Mouse (Mus musculus): ENCODE data around the gene S100a4.
A peak's percentile ranks its signal among the peaks of the same experiment; 100 is the strongest.

S100a4 gene

DNA sequence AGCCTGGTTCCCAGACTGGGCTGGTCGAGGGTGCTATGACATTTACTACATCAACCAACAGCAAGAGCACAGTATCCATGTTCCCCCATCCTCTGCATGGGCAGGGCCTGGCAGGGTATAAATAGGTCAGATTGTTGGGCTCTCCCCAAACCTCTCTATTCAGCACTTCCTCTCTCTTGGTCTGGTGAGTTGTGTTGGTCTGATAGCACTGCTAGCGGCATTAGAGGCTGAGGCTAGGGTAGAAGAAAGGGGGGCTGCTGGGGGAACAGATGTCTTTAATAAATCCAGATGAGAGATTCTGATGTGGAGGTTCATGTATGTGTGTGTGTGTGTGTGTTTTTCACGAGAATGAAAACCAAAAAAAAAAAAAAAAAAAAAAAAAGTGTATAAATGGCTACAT is at the start of gene S100a4:
Gene S100a4, plus strand, starts transcription at position 149 of the 400 bp plus-strand sequence.
- peak; percentile 26 for DNase-seq (ENCODE audit: low read depth, low spot score)

DNA sequence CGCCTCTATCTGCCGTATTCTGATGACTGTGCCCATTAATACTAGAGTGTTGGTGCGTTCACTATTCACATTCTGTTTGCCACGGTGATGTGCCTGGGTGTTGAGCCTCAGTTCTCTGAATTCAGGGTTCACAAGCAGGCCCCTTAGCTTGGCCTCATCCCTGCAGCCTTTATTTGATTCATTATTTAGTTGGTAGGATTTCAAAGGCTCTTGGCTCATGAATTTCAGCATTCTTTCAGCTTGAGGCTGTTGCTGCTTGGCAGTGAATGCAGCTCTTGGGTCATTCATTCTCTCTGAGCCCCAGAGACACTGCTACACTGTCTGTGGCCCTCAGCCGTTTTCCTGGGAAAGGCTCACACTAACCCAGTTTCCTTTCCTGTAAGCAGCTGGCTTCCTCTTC is 47.6 kb upstream of the S100a4 start:
- DNase-seq (ENCODE audit: low read depth, low spot score) = no peak

DNA sequence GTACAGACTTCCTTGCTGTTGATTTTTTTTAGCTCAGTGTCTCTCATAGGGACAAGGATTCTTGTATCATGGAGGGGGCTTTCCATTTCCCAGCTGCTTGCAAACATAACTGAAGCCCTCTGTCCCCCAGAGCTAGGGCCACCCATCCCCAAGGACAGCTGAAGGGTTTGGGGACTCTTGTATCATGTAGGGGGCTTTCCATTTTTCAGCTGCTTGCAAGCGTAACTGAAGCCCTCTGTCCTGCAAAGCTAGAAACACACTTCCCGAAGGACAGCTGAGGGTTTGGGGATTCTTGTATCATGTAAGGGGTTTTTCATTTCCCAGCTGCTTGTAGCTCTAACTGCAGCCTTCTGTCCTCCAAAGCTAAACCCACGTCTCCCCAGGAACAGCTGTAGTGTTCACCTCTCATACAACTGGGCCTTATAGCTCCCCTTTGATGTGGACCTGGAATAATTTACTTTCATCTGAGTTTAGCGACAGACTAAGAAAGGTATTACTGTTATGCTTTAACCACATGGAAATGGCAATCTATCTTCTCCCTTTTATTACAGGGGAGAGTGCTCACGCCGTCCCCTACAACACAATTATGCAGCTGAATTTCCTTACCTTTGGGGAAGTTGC is 43.5 kb upstream of the S100a4 start, which contains the start of gene S100a3:
Gene S100a3, plus strand, starts transcription at position 571 of the 621 bp plus-strand sequence.
- DNase-seq (ENCODE audit: low read depth, low spot score) = no peak

DNA sequence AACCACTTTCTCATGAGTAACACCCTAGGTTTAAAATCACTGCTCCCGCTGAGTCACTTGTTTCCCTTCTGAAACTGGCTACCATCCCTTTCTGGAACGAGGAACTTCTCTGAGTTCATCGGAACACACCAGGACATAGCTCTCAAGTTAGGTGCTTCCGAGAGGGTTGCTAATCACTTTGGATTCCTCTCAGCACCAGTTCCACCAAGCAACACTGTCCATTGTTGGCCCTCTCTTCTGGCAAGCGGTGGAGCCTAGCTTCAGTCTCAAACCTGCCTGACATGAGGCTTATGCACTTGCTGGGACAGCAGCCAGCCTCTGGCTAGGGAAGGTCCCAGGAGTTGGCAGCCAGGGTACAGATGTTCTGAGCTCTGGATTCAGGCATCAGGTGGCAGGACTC is 28.9 kb upstream of the S100a4 start:
- DNase-seq (ENCODE audit: low read depth, low spot score) = no peak

DNA sequence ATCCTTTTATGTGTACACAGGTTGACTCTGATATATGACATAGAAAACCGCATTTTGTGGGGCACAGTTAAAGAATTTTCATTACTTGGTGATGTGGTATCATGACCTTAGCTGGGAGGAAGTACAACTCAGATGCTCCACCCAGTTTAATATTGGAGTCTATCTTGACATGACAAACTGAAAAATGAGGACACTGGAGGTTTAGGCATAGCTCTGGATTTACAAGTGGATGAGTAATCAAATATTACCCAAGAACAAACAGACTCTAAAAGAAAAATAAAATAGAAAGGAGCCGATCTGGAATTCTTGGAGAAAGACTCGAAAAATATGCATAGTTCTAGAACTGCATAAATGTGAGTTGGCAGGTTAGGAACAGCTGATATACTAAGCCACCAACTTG is 28.3 kb upstream of the S100a4 start:
- DNase-seq (ENCODE audit: low read depth, low spot score) = no peak

DNA sequence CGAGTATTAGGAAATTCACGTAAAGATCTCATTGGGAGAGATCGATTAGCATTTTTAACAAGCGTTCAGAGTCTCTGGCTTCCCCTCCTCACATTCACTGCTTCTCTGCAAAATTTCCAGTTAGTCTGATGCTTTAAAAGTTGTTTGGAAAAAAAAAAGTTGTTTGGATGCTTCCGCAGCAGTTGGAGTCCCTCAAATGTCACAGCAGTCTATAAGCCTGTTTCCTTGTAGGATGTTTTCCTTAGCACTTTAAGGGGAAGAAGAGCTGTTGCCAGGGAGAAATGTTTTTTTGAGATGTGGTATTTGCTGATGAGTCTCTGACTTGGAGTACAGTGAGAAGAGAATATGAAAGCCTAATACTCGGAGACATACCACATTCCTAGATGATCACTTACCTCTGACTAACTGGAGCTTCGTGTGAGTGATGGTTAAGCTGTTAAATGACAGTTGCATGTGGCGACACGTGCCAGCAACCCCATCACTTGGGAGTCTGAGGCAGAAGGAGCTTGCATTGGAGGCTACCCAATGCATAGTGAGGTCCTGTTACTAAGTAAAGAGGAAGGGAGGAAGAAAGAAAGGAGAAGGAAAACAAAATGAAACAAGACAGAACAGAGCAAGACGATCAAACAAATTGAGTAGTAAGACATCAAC is 27.1 kb upstream of the S100a4 start:
- no peak for DNase-seq (ENCODE audit: low read depth, low spot score)

DNA sequence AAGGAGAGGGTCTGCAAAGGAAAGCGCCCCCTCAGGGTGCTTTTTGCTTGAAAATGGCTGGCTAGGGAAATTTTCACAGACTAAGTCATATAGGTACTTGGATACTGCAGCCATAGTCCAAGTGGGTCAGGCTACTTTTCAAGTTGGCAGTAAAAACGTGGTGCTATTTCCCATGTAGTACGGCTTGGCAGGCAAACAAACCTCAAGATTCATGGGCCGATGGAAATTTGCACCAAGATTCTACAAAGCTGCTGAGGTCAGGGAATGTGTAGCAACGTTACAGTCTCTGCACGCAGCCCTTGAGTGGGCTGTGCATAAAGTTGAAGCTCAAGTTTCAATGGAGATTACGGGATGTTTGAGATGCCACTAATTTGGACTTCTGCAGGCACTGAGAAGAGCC is 24.1 kb upstream of the S100a4 start:
- no peak for DNase-seq (ENCODE audit: low read depth, low spot score)

DNA sequence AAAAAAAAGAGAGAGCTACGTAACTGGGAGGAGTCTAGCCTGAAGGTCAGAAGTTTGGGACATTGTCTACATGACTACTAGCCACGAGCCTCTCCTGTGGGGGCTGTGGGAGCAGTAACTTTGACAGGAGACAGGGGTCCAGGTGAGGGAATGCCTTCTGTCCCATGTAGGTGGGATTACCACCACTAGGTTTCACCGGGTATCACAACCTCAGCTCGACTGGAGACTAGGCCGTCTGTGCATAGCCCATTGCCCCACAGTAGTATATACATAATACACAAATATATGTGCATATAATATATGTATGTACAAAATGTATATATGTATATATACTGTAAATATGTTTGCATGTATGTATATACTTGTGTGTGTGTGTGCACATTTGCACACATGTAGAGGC is 22.4 kb upstream of the S100a4 start:
- DNase-seq (ENCODE audit: low read depth, low spot score) = no peak

DNA sequence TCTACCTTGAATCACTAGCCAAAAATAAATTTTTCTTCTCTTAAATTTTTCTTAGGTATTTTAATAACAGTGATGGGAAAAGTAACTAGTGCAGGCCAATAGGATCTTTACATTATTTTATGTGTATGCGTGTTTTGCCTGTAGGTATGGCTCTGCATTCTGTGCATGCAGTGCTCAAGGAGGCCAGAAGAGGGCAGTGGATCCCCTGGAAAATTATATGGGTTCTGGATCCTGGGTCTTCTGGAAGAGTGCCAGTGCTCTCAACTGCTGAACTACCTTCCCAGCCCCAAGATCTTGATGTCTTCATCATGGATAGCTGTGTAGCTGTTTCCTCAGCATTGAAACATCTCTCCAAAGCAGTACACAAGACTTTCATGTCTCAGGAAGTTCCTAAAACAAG is 21.4 kb upstream of the S100a4 start:
- peak; percentile 38 for DNase-seq (ENCODE audit: low read depth, low spot score)

DNA sequence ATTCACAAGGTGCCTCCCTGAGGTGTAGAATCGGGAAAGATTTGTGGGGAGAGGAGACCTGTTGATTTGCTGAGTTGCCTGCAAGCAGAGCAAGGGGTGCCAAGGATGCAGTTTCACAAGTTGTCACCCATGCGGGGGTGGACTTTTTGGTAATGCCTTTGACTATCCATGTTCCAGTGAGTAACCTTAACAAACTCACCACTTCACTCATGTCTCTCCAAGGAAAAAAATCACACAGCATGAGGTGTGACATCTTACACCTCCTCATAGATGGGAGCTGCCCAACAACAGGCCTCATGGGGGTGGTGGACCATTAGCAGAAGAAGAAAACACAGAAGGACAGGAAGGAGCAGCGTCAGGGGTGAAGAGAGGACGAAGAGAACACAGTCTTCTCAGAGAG is 21.0 kb upstream of the S100a4 start:
- no peak for DNase-seq (ENCODE audit: low read depth, low spot score)

DNA sequence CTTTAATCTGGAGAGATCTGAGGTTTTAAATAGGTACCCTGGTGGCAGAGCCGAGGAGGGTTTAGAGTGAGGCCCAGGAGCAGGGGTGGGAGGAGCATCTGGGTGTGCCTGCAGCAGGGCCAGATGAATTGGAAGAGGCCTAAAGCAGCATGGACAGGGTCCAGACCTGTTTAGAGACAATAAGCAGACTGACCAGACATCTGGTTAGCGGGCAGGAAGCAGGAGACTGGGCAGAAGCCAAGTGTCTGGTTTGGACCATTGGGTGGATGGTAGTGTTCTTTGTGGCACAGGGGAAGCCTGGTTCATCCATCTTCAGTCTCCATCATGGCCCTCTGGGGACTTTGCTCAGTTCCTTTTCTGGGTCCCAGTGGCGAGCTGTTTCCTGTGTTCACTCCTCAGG is 19.7 kb upstream of the S100a4 start:
- DNase-seq (ENCODE audit: low read depth, low spot score) = no peak

DNA sequence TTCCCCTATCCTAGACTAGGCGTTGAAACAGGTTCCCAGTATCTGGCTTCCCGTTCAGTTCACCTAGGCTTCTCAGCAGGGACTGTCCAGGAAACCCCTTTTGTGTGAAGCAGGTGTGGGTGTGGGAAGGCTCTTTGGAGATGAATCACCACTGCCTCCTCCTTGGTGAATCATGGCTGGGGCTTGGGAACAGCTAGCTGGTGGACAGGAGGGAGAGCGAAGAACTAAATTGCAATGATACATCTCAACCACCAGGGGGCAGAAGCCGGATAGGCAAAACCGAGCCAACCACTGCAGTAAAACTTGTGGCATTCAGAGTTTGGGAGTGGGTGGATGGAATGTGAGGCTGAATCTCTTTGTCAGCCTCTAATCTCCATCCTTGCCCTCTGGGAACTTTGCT is 18.0 kb upstream of the S100a4 start:
- peak; percentile 85 for DNase-seq (ENCODE audit: low read depth, low spot score)

DNA sequence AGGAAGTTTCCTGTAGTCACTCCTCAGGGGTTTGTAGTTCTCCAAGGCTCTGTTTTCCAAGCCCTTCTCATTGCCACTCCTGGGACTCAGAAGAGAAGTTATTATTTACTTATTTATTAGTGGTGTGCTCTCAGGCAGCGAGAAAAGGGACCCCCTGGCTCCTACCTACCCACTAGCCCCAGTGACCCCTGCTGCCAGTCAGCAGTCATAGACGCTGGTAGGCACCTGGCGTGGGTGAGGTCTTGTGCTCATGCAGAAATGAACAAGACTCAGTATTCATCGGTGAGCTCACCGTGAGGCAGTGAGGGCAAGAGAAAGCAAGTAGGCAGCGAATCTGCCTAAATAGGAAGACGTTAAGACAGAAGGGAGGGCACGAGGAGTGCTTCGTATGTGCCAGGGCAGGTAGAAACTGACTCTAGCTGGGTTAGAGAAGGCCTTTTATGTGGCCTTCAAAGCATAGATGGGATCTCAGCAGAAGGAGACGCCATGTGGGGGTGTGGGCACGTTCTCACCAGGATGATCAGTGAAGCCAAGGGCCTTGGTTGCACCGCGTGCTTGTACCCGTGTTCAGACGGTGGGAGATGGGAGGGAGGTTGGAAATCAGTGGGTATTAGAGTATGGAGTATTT is 17.4 kb upstream of the S100a4 start:
- DNase-seq (ENCODE audit: low read depth, low spot score) = peak; percentile 62

DNA sequence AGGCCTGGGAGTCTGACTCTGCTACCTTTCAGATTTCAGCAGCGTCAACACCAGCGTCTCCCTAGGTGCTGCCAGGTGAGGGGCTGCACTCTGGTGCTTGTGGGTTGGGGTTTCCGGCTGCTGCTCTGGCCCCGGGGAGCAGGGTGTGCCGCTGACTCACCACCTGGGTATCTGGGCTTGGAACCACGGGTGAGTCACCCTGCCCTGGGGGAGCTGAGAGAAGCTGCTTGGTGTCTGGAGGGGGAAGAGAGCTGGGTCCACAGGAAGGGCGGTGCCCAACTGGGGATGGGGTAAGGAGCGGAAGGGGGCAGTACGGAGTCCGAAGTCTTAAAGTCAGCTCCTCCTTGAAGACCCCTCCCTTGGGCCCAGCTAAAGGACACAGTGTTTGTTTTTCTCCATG is 16.7 kb upstream of the S100a4 start:
- DNase-seq (ENCODE audit: low read depth, low spot score) = peak; percentile 88

DNA sequence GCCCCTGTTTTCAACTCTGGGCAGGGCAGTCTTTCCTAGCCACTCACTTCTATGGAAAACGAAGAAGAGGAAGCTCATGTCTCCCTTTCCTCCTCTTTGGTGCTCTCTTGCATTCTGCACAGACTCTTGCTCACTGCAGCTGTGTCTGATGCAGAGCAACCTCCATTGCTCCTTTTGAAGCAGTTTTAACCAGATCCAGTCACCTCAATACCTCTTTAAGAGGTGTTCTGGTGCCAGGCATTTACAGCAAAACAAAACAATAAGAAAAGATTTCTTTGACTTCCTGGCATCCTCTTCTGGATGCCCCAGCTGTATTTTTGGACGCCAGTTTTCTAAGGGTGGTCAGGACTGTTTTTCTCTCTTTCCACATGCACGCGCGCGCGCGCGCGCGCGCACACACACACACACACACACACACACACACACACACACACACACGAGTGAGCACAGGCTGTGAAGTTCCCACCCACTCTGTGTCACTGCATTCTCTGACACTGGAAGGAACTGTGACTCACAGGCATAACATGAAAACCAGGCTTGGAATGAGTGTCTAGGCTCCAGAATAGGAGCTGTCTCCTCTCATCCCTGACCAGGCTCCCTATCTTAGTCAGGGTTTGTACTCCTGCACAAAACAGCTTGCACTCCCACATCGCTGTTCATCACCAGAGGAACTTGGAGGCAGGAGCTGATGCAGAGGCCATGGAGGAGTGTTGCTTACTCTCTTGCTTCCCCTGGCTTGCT is 16.0 kb upstream of the S100a4 start:
- DNase-seq (ENCODE audit: low read depth, low spot score) = peak; percentile 63

DNA sequence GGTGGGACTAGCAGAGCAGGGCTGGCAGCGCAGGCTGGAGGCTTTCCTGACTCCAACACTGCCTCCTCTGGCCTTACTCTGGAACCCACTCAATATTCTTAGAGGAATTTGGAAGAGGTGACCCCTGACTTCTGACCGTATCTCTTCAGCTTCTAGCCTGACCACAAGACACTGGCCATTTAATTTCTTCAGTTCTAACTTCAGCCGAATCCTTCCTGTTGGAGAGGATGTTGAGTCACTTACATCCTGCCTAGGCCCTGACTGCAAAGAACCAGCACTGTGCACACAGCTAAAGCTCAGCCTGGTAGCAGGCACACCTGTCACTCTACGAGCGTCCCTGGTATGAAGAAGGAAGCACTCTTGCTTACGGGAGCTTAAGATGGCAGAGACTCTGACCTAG is 14.2 kb upstream of the S100a4 start:
- DNase-seq (ENCODE audit: low read depth, low spot score) = peak; percentile 72

DNA sequence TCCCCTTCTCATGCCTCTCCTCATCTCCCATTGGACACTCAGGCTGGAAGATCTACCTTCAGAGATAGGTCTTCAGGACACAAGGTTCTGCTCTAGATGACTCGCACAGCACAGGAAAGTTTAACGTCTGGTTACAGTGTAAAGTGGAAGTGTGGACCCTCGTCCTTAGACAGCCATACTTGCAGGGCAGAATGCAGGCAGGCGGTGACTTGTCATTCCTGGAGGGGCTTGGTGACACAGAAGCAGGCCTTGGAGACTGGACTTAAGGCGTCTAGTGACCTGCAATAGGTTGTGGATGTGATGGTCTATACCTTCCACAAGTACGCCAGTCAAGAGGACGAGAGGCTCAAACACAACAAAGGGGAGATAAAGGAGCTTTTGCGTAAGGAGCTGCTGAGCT is 13.6 kb upstream of the S100a4 start, which contains the start of gene S100a2:
Gene S100a2, plus strand, starts transcription at position 301 of the 400 bp plus-strand sequence.
- DNase-seq (ENCODE audit: low read depth, low spot score) = no peak

DNA sequence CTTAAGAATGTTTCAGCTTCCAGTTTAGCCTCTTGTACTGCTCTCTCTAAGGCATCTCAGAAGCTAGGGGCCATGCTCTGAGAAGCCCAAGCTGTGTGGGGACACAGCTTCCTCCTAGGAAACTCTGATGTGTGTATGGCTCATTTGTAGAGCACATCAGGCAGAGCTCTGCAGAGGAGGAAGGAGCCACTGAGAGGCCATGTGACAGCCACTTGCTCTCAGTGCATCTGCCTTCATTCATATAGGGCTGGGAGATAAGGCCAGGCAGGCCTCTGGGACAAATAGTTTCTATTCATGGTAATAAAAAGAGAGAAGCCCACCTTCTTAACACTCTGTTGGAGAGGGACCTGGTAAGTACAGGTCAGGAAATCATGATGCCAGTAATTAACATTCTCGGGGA is 9.1 kb upstream of the S100a4 start:
- DNase-seq (ENCODE audit: low read depth, low spot score) = no peak

DNA sequence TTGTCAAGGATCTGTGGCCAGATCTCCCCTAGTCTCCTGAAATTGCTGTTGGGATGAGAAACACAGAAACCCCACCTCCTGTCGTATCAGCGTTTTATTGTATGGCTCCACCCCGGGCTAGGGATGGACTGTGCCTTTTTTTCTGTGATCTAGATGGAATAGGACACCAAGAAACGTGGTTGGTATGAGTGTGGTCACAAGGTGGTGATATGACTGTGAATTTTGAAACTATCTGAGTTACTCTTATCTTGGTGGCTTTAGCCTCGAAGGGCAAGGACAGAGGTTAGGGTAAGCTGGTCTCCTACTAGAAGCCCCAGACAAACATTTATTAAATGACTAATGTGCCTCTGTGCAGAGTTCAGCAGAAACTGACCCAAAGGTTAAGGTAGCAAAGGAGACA is 8.0 kb upstream of the S100a4 start:
- DNase-seq (ENCODE audit: low read depth, low spot score) = no peak

DNA sequence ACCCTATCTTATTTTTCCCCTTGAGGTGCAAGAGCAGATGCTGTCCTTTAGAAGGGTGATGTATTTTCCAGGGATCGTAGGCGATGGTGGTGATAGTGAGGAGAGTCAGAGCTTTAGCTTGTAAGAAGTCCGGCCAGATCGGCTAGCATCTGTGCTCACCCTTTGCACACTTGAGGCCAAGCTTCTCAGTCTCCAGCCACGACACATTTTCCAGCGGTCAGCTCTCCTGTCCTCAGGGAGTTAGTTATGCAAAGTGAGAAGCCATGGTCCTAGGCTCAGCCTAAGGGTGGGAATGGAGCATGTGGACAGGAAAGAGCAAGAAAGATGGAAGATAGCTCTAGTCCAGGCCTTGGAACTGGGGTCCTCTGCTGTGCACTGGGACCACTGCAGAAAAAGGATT is 6.8 kb upstream of the S100a4 start:
- no peak for DNase-seq (ENCODE audit: low read depth, low spot score)

DNA sequence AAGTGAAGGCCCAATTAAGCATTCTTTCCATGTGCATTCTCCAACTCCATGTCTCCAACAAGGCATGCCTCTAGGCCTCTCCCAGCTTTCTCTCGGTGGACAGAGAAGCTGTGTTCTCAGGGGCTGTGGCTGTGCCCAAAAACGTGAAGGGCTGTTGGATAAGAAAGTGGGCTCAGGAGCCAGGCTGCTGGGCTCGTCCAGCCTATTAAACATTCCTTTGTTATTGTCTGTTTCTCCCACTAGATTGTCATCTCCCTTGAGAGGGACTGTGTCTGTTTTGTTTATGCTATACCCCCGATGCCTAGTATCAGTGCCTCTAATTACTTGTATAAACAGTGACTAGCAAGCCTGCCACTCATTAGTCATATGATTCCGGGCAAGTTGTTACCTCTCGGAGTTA is 5.8 kb upstream of the S100a4 start:
- DNase-seq (ENCODE audit: low read depth, low spot score) = no peak

DNA sequence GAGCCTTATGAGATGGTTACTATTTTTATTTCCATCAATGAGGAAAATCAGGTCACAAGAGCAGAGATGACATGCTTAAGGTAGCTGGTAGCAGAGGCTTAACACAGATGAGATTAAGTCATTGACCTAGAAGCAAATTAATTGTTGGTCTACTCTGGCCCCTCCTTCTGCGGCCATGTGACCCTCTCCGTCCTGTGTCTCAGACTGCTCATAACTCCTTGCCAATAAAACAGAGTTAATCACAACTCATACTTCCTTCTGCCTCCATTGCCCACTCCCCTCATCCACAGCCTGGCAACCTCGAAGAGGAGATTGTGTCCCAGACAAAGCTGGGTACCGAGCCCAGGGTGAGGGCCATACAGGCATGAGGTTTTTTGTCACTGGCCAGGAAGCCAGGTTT is 5.4 kb upstream of the S100a4 start:
- no peak for DNase-seq (ENCODE audit: low read depth, low spot score)

Data from CD4-positive, CD25-positive, alpha-beta regulatory T cell, adult 2 months (primary cell).